Mouse (Mus musculus) left cerebral cortex, postnatal 14 days (tissue): ENCODE results near the gene Retnlg. TPM values are rescaled to one million over a fixed set of nuclear protein-coding genes. Genes with fewer than 3 reads are reported as not detected.

ENCODE experiments used
- total RNA-seq, 2 experiments: library from RNA; stranded (reverse); gene quantifications; 2 replicates each; pipeline ENCODE4 v1.2.3; 2021

The Retnlg gene
- total RNA-seq, 2 experiments from 2014 or later = not detected

Other genes starting within 250 kb of the Retnlg start
- under 1 TPM; 0.07 to 0.38 TPM for gene Trat1, start 100.6 kb upstream of the Retnlg start, total RNA-seq
- not detected for gene Retnlb, start 55.8 kb upstream of the Retnlg start, total RNA-seq
- 1 to 10 TPM in 1 of 2 experiments, under 1 TPM in 1; 0.66 to 1.6 TPM for gene Retnla, start 30.1 kb upstream of the Retnlg start, total RNA-seq
- gene Dzip3, start 121.5 kb downstream of the Retnlg start, total RNA-seq = 10 to 100 TPM; 75.4 to 79.7 TPM
- 1 to 10 TPM; 3.5 to 4.0 TPM for gene Cip2a, start 121.6 kb downstream of the Retnlg start, total RNA-seq
- gene Myh15, start 184.9 kb downstream of the Retnlg start, total RNA-seq = under 1 TPM; 0.47 to 0.53 TPM